Mouse (Mus musculus): Measurements from ENCODE around the gene Aym1. TPM values are rescaled to one million over a fixed set of nuclear protein-coding genes. Genes with fewer than 3 reads are reported as not detected.
A peak's percentile ranks its signal among the peaks of the same experiment; 100 is the strongest.
"Not testable (repeated sequence)": the region's sequence is repeated elsewhere in the genome, so short reads cannot be mapped to it uniquely, and the experiment has no call there.

The Aym1 gene
- total RNA-seq (2021) = not detected

- peak; percentile 51 for DNase-seq
- intact Hi-C loops (cut with DNase I) = no loop called here
Observed at GRCm38 (mm10) chr5:113357186-113357585, at the start of gene Aym1. Aym1 (plus strand) TSS chr5:113357294.

GRCm38 (mm10) chr5:113309491-113310376 lies 47.4 kb upstream of the Aym1 start:
- intact Hi-C loops (cut with DNase I) = no loop called here
- no peak for DNase-seq

GRCm38 (mm10) chr5:113310377-113311003 lies 46.6 kb upstream of the Aym1 start, which contains the start of gene Sgsm1:
Sgsm1 (minus strand) TSS chr5:113310786.
- intact Hi-C loops (cut with DNase I) = no loop called here
- DNase-seq = peak; percentile 91

- peak; percentile 90 for DNase-seq
- intact Hi-C loops (cut with DNase I) = no loop called here
Observed at GRCm38 (mm10) chr5:113313998-113314397, 43.1 kb upstream of the Aym1 start.

GRCm38 (mm10) chr5:113323784-113324638 lies 33.1 kb upstream of the Aym1 start:
- intact Hi-C loops (cut with DNase I) = no loop called here
- peak; percentile 64 for DNase-seq

- intact Hi-C loops (cut with DNase I) = no loop called here
- no peak for DNase-seq
Observed at GRCm38 (mm10) chr5:113329463-113329862, 27.6 kb upstream of the Aym1 start.

- intact Hi-C loops (cut with DNase I) = no loop called here
- DNase-seq = no peak
Observed at GRCm38 (mm10) chr5:113330202-113330601, 26.9 kb upstream of the Aym1 start.

- intact Hi-C loops (cut with DNase I) = no loop called here
- DNase-seq = peak; percentile 54
Observed at GRCm38 (mm10) chr5:113332239-113332638, 24.9 kb upstream of the Aym1 start.

GRCm38 (mm10) chr5:113332899-113333298 lies 24.2 kb upstream of the Aym1 start:
- no peak for DNase-seq
- intact Hi-C loops (cut with DNase I) = no loop called here

- DNase-seq = no peak
- intact Hi-C loops (cut with DNase I) = no loop called here
Observed at GRCm38 (mm10) chr5:113334621-113335530, 22.2 kb upstream of the Aym1 start.

- intact Hi-C loops (cut with DNase I) = no loop called here
- DNase-seq = no peak
Observed at GRCm38 (mm10) chr5:113335732-113336131, 21.4 kb upstream of the Aym1 start.

GRCm38 (mm10) chr5:113336281-113336680 lies 20.8 kb upstream of the Aym1 start:
- intact Hi-C loops (cut with DNase I) = no loop called here
- no peak for DNase-seq

GRCm38 (mm10) chr5:113344635-113345386 lies 12.3 kb upstream of the Aym1 start:
- DNase-seq = no peak
- intact Hi-C loops (cut with DNase I) = no loop called here

GRCm38 (mm10) chr5:113345781-113346180 lies 11.3 kb upstream of the Aym1 start:
- no peak for DNase-seq
- intact Hi-C loops (cut with DNase I) = no loop called here

GRCm38 (mm10) chr5:113346651-113347050 lies 10.4 kb upstream of the Aym1 start:
- intact Hi-C loops (cut with DNase I) = not testable (repeated sequence)

GRCm38 (mm10) chr5:113347593-113347992 lies 9.5 kb upstream of the Aym1 start:
- intact Hi-C loops (cut with DNase I) = no loop called here

More at GRCm38 (mm10) chr5:113346651-113347050, 10.4 kb upstream of the Aym1 start:
- DNase-seq = not testable (repeated sequence)

GRCm38 (mm10) chr5:113348597-113348996 lies 8.5 kb upstream of the Aym1 start:
- DNase-seq = peak; percentile 59
- intact Hi-C loops (cut with DNase I) = no loop called here

More at GRCm38 (mm10) chr5:113347593-113347992, 9.5 kb upstream of the Aym1 start:
- DNase-seq = no peak

GRCm38 (mm10) chr5:113349226-113349625 lies 7.9 kb upstream of the Aym1 start:
- intact Hi-C loops (cut with DNase I) = no loop called here

GRCm38 (mm10) chr5:113349810-113350209 lies 7.3 kb upstream of the Aym1 start:
- intact Hi-C loops (cut with DNase I) = no loop called here
- peak; percentile 74 for DNase-seq

More at GRCm38 (mm10) chr5:113349226-113349625, 7.9 kb upstream of the Aym1 start:
- DNase-seq = no peak
